Mouse (Mus musculus): Measurements from ENCODE around the gene Plac8. TPM values are rescaled to one million over a fixed set of nuclear protein-coding genes. Genes with fewer than 3 reads are reported as not detected.

The Plac8 gene
- polyA plus RNA-seq (2014; fragmentation: Nextera tagmentation; extraction: Ambion mirVana) = 0.48 and 0.89 TPM in 2 replicates

GRCm38 (mm10) chr5:100572069-100572468 lies at the start of gene Plac8:
Gene Plac8, minus strand, starts transcription at chr5:100572245.
- Histone ChIP-seq H3K4me3 (ENCODE audit: low read depth, low read length) (no peak within 1 kb of the TSS), H3K9me3 (ENCODE audit: control insufficient read depth, low read length) (no peaks in the 10 kb centered on the region), H3K36me3 (ENCODE audit: control insufficient read depth, insufficient read depth, low read length) (no peaks in the 10 kb centered on the region), H3K9ac (replicated peaks; ENCODE audit: low read depth, low read length) (no peak within 1 kb of the TSS), H3K4me1 (ENCODE audit: control insufficient read depth, insufficient read depth, low read length) (no peaks in the 10 kb centered on the region), H3K27me3 (ENCODE audit: control insufficient read depth, insufficient read depth, low read length) (no peaks in the 10 kb centered on the region), H3K27ac (ENCODE audit: low read depth, low read length) (no peak within 1 kb of the TSS), H3K4me2 (ENCODE audit: low read depth, low read length) (no peak within 1 kb of the TSS)
- no peak for ATAC-seq (ENCODE audit: low read depth)
- 41% methylated on average over 7 of the region's 7 CpGs for WGBS

- 79% methylated on average over 9 of the region's 9 CpGs for WGBS
- ATAC-seq (ENCODE audit: low read depth) = no peak
- no peak overlapping the region for H3K4me3 ChIP-seq (ENCODE audit: low read depth, low read length)
- no peak overlapping the region for H3K4me2 ChIP-seq (ENCODE audit: low read depth, low read length)
- H3K27me3 ChIP-seq (ENCODE audit: control insufficient read depth, insufficient read depth, low read length) = no peaks in the 10 kb centered on the region
- no peaks in the 10 kb centered on the region for H3K9me3 ChIP-seq (ENCODE audit: control insufficient read depth, low read length)
- H3K36me3 ChIP-seq (ENCODE audit: control insufficient read depth, insufficient read depth, low read length) = no peaks in the 10 kb centered on the region
- no peak overlapping the region for H3K9ac ChIP-seq (replicated peaks; ENCODE audit: low read depth, low read length)
- no peaks in the 10 kb centered on the region for H3K4me1 ChIP-seq (ENCODE audit: control insufficient read depth, insufficient read depth, low read length)
- H3K27ac ChIP-seq (ENCODE audit: low read depth, low read length) = no peak overlapping the region
These were observed 48.9 kb upstream of the Plac8 start for GRCm38 (mm10) chr5:100620952-100621351.

- no peaks in the 10 kb centered on the region for H3K36me3 ChIP-seq (ENCODE audit: control insufficient read depth, insufficient read depth, low read length)
- H3K9ac ChIP-seq (replicated peaks; ENCODE audit: low read depth, low read length) = no peak overlapping the region
- ATAC-seq (ENCODE audit: low read depth) = no peak
- H3K9me3 ChIP-seq (ENCODE audit: control insufficient read depth, low read length) = no peaks in the 10 kb centered on the region
- no peak overlapping the region for H3K4me2 ChIP-seq (ENCODE audit: low read depth, low read length)
- no peak overlapping the region for H3K4me3 ChIP-seq (ENCODE audit: low read depth, low read length)
- no peaks in the 10 kb centered on the region for H3K27me3 ChIP-seq (ENCODE audit: control insufficient read depth, insufficient read depth, low read length)
- H3K4me1 ChIP-seq (ENCODE audit: control insufficient read depth, insufficient read depth, low read length) = no peaks in the 10 kb centered on the region
- WGBS = 91% methylated on average over 15 of the region's 15 CpGs
- no peak overlapping the region for H3K27ac ChIP-seq (ENCODE audit: low read depth, low read length)
These were observed 47.7 kb upstream of the Plac8 start for GRCm38 (mm10) chr5:100619586-100620275.

- Histone ChIP-seq H3K27ac (ENCODE audit: low read depth, low read length) (no peak overlapping the region), H3K4me3 (ENCODE audit: low read depth, low read length) (no peak overlapping the region), H3K36me3 (ENCODE audit: control insufficient read depth, insufficient read depth, low read length) (no peaks in the 10 kb centered on the region), H3K4me1 (ENCODE audit: control insufficient read depth, insufficient read depth, low read length) (no peaks in the 10 kb centered on the region), H3K4me2 (ENCODE audit: low read depth, low read length) (no peak overlapping the region), H3K27me3 (ENCODE audit: control insufficient read depth, insufficient read depth, low read length) (no peaks in the 10 kb centered on the region), H3K9me3 (ENCODE audit: control insufficient read depth, low read length) (no peaks in the 10 kb centered on the region), H3K9ac (replicated peaks; ENCODE audit: low read depth, low read length) (no peak overlapping the region)
- WGBS = 87% methylated on average over 17 of the region's 17 CpGs
- no peak for ATAC-seq (ENCODE audit: low read depth)
These were observed 42.1 kb upstream of the Plac8 start for GRCm38 (mm10) chr5:100613896-100614768.

GRCm38 (mm10) chr5:100607868-100608267 lies 35.8 kb upstream of the Plac8 start:
- H3K27me3 ChIP-seq (ENCODE audit: control insufficient read depth, insufficient read depth, low read length) = no peaks in the 10 kb centered on the region
- no peak for ATAC-seq (ENCODE audit: low read depth)
- H3K9ac ChIP-seq (replicated peaks; ENCODE audit: low read depth, low read length) = no peak overlapping the region
- no peaks in the 10 kb centered on the region for H3K36me3 ChIP-seq (ENCODE audit: control insufficient read depth, insufficient read depth, low read length)
- no peak overlapping the region for H3K4me3 ChIP-seq (ENCODE audit: low read depth, low read length)
- no peak overlapping the region for H3K27ac ChIP-seq (ENCODE audit: low read depth, low read length)
- no peaks in the 10 kb centered on the region for H3K4me1 ChIP-seq (ENCODE audit: control insufficient read depth, insufficient read depth, low read length)
- no peak overlapping the region for H3K4me2 ChIP-seq (ENCODE audit: low read depth, low read length)
- no peaks in the 10 kb centered on the region for H3K9me3 ChIP-seq (ENCODE audit: control insufficient read depth, low read length)
- 85% methylated on average over 9 of the region's 9 CpGs for WGBS

GRCm38 (mm10) chr5:100607090-100607762 lies 35.2 kb upstream of the Plac8 start:
- Histone ChIP-seq H3K9ac (replicated peaks; ENCODE audit: low read depth, low read length) (no peak overlapping the region), H3K4me1 (ENCODE audit: control insufficient read depth, insufficient read depth, low read length) (no peaks in the 10 kb centered on the region), H3K4me2 (ENCODE audit: low read depth, low read length) (no peak overlapping the region), H3K36me3 (ENCODE audit: control insufficient read depth, insufficient read depth, low read length) (no peaks in the 10 kb centered on the region), H3K4me3 (ENCODE audit: low read depth, low read length) (no peak overlapping the region), H3K9me3 (ENCODE audit: control insufficient read depth, low read length) (no peaks in the 10 kb centered on the region), H3K27ac (ENCODE audit: low read depth, low read length) (no peak overlapping the region), H3K27me3 (ENCODE audit: control insufficient read depth, insufficient read depth, low read length) (no peaks in the 10 kb centered on the region)
- no peak for ATAC-seq (ENCODE audit: low read depth)
- 71% methylated on average over 4 of the region's 4 CpGs for WGBS

- WGBS = 55% methylated on average over 9 of the region's 9 CpGs
- H3K4me2 ChIP-seq (ENCODE audit: low read depth, low read length) = no peak overlapping the region
- ATAC-seq (ENCODE audit: low read depth) = no peak
- H3K9me3 ChIP-seq (ENCODE audit: control insufficient read depth, low read length) = no peaks in the 10 kb centered on the region
- no peaks in the 10 kb centered on the region for H3K4me1 ChIP-seq (ENCODE audit: control insufficient read depth, insufficient read depth, low read length)
- no peak overlapping the region for H3K9ac ChIP-seq (replicated peaks; ENCODE audit: low read depth, low read length)
- H3K27ac ChIP-seq (ENCODE audit: low read depth, low read length) = no peak overlapping the region
- H3K36me3 ChIP-seq (ENCODE audit: control insufficient read depth, insufficient read depth, low read length) = no peaks in the 10 kb centered on the region
- no peaks in the 10 kb centered on the region for H3K27me3 ChIP-seq (ENCODE audit: control insufficient read depth, insufficient read depth, low read length)
- H3K4me3 ChIP-seq (ENCODE audit: low read depth, low read length) = no peak overlapping the region
These were observed 33.8 kb upstream of the Plac8 start for GRCm38 (mm10) chr5:100605828-100606229.

GRCm38 (mm10) chr5:100604061-100604460 lies 32.0 kb upstream of the Plac8 start:
- WGBS = 79% methylated on average over 4 of the region's 4 CpGs
- no peak for ATAC-seq (ENCODE audit: low read depth)
- Histone ChIP-seq H3K4me2 (ENCODE audit: low read depth, low read length) (no peak overlapping the region), H3K9me3 (ENCODE audit: control insufficient read depth, low read length) (no peaks in the 10 kb centered on the region), H3K36me3 (ENCODE audit: control insufficient read depth, insufficient read depth, low read length) (no peaks in the 10 kb centered on the region), H3K4me1 (ENCODE audit: control insufficient read depth, insufficient read depth, low read length) (no peaks in the 10 kb centered on the region), H3K4me3 (ENCODE audit: low read depth, low read length) (no peak overlapping the region), H3K27me3 (ENCODE audit: control insufficient read depth, insufficient read depth, low read length) (no peaks in the 10 kb centered on the region), H3K9ac (replicated peaks; ENCODE audit: low read depth, low read length) (no peak overlapping the region), H3K27ac (ENCODE audit: low read depth, low read length) (no peak overlapping the region)

GRCm38 (mm10) chr5:100601864-100602263 lies 29.8 kb upstream of the Plac8 start:
- Histone ChIP-seq H3K27me3 (ENCODE audit: control insufficient read depth, insufficient read depth, low read length) (no peaks in the 10 kb centered on the region), H3K36me3 (ENCODE audit: control insufficient read depth, insufficient read depth, low read length) (no peaks in the 10 kb centered on the region), H3K9me3 (ENCODE audit: control insufficient read depth, low read length) (no peaks in the 10 kb centered on the region), H3K4me3 (ENCODE audit: low read depth, low read length) (no peak overlapping the region), H3K4me2 (ENCODE audit: low read depth, low read length) (no peak overlapping the region), H3K27ac (ENCODE audit: low read depth, low read length) (no peak overlapping the region), H3K4me1 (ENCODE audit: control insufficient read depth, insufficient read depth, low read length) (no peaks in the 10 kb centered on the region), H3K9ac (replicated peaks; ENCODE audit: low read depth, low read length) (no peak overlapping the region)
- ATAC-seq (ENCODE audit: low read depth) = no peak
- WGBS = 90% methylated on average over 2 of the region's 2 CpGs

Measured in neural tube, embryonic 14.5 days (tissue).